Mouse (Mus musculus) cerebellum, adult 2 months (tissue): ENCODE data around the gene Lcn3. TPM values are rescaled to one million over a fixed set of nuclear protein-coding genes. Genes with fewer than 3 reads are reported as not detected.

ENCODE experiments used
- DNase-seq, 2 experiments: peaks; one replicate each; pipeline ENCODE4 v3.0.0; 2021
- H3K27ac ChIP-seq: fragments of 200-500 bp; 2 replicates; pipeline ENCODE4 v1.5.1; 2012; ENCODE audit warnings: low read length, control low read depth, inconsistent platforms; ENCODE audit not compliant: insufficient read depth
- H3K27me3 ChIP-seq: fragments of 200-500 bp; 2 replicates; pipeline ENCODE4 v1.6.1; 2012; ENCODE audit warnings: inconsistent platforms, mild to moderate bottlenecking, low read length, moderate library complexity; ENCODE audit not compliant: control insufficient read depth, insufficient read depth
- H3K4me1 ChIP-seq: fragments of 200-500 bp; 2 replicates; pipeline ENCODE4 v1.6.1; 2011; ENCODE audit warnings: low read length; ENCODE audit not compliant: control insufficient read depth, insufficient read depth
- H3K4me3 ChIP-seq: fragments of 200-500 bp; replicated peaks from 2 replicates; pipeline ENCODE3; 2011; ENCODE audit warnings: mild to moderate bottlenecking, low read depth, low read length, control low read depth; ENCODE audit not compliant: insufficient read depth
- CTCF ChIP-seq: fragments of 200-500 bp; IDR thresholded peaks from 2 replicates; pipeline ENCODE4 v1.5.1; 2011; ENCODE audit warnings: low read depth, mild to moderate bottlenecking, control low read depth, low read length, moderate library complexity, borderline replicate concordance; ENCODE audit not compliant: insufficient read depth
- POLR2A ChIP-seq: fragments of 200-500 bp; IDR thresholded peaks from 2 replicates; pipeline ENCODE4 v1.6.1; 2011; ENCODE audit warnings: low read length, control low read depth, borderline replicate concordance; ENCODE audit not compliant: insufficient read depth
- WGBS: fragments of 180-500 bp; shearing (Covaris S2); methylation state at CpG from one replicate; pipeline ENCODE4 v1.1.7; 2018; 5-methylcytosine and 5-hydroxymethylcytosine counted together
- polyA plus RNA-seq: library from polyadenylated mRNA; depleted of rRNA; stranded (reverse); fragments of >200 nt; gene quantifications from 2 replicates; pipeline ENCODE4 v1.2.3, GENCODE M21; 2012

Gene Lcn3
- polyA plus RNA-seq, 1 experiment = not detected

DNA sequence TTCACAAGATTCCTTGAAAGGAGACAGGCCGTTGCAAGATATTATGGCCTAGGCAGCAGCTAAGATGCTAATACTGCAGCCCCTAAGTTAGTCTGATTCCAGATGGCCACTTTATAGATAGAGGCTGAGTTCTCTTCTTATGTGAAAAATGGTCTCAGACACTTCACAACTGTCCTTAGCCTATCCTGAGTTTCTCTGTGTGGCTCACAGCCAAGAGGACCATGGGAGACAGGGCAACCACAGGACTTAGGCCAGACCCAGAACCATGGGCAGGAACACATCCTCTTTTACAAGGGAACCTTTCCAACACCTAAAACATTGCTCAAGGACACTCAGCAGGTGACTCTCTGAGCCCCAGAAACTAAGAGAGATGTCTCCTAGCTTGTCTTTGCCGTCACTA lies 8.1 kb downstream of the Lcn3 start:
- TF ChIP-seq POLR2A (no peak), CTCF (no peak)
- Histone ChIP-seq H3K4me3 (no peak overlapping the region), H3K27me3 (no peaks in the 10 kb centered on the region), H3K27ac (no peak overlapping the region), H3K4me1 (peaks cover 4% of the 10 kb centered on the region; the same call in 1 of the 2 replicates)
- 77% methylated on average over 2 of the region's 2 CpGs for WGBS
- peak in 1 of 2 experiments; percentile 22 for DNase-seq

DNA sequence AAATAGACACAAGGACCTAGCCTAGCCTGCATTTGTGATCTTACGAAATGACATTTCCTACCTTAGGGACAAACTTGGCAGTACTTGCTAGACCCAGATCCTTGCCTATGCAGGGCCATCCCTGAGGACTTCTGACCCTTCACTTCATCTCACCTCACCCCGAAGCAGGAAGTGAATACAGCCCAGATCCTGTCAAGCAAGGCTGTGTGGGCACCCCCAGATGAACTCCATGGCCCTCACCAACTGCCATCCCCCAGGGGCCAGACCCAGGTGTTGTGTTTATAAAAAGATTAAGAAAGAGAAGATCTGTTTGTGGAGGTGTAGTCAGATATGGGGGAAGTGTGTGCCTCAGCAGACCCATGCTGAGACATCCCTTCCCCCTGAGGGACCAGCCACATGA lies 9.3 kb downstream of the Lcn3 start:
- H3K27me3 ChIP-seq = no peaks in the 10 kb centered on the region
- H3K27ac ChIP-seq = no peak overlapping the region
- 88% methylated on average over 2 of the region's 2 CpGs for WGBS
- DNase-seq = no peak
- H3K4me3 ChIP-seq = no peak overlapping the region
- TF ChIP-seq CTCF (no peak), POLR2A (no peak)
- H3K4me1 ChIP-seq = peaks cover 4% of the 10 kb centered on the region; the same call in 1 of the 2 replicates

DNA sequence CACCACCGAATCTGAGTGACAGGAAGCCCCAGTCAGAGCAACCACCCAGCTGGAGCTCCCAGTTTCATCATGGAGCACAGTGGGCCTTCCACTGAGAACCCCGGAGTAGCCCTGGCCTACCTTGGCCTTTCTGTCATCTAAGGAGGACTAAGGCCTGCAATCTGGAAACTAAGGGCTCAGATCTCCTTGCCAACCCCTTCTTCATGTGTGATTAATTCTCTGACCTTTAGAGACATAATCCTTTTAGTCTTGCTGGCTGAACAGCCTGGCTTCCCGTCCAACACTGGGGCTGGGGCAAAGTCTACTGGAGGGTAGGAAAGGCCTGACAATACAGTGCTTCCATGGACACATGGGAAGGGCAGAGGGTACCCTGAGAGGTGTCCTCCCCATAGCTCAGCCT lies 10.6 kb downstream of the Lcn3 start:
- WGBS = 29% methylated on average over 3 of the region's 3 CpGs
- Histone ChIP-seq H3K4me3 (no peak overlapping the region), H3K27me3 (no peaks in the 10 kb centered on the region), H3K27ac (no peak overlapping the region), H3K4me1 (peaks cover 4% of the 10 kb centered on the region; the same call in 1 of the 2 replicates)
- TF ChIP-seq POLR2A (no peak), CTCF (no peak)
- DNase-seq = peak in 1 of 2 experiments; percentile 41

DNA sequence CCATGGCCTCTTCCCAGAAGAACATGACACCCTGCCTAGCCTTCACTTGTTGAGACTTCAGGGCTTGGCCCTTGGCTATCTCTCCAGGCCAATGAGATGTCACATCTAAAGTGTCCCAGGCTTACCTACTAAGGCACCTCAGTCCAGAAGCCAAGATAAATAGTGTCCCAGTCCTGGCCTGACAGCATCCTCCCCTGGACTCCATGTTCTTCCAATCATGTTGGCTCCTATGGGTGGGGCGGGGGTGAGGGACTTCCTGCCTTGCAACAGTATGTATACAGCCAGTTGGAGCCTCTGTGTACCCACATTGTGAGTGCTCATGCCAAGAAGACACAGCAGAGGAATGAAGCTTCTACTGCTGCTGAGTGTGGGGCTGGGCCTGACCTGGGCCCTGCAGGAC lies 11.3 kb downstream of the Lcn3 start, which contains the start of gene Lcn11:
Gene Lcn11 (plus strand): TSS at position 301 of the 400 bp plus-strand sequence.
- TF ChIP-seq CTCF (no peak), POLR2A (no peak)
- DNase-seq = no peak
- H3K27me3 ChIP-seq = no peaks in the 10 kb centered on the region
- H3K4me1 ChIP-seq = peaks cover 4% of the 10 kb centered on the region; the same call in 1 of the 2 replicates
- H3K27ac ChIP-seq = no peak within 1 kb of the TSS
- H3K4me3 ChIP-seq = no peak within 1 kb of the TSS
- WGBS = 88% methylated on average over 1 of the region's 1 CpGs

DNA sequence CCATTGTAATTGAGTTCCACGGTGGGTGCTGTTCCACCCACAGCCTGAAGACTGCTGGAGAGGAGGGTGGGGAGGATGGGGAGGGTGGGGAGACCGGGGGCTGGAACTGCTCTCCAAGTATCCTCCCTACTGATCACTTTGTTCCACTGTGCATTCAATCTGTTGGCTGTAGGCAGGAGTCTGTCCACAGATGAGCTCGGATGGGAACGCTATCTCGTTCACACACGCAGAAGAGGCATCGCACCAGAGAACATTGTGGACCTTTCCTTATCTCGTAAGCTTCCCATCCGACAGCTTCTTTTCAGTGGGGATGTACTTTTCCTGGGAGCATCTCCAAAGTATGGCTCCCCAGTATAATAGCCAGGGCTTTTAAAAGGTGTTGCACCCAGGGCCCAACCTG lies 13.7 kb downstream of the Lcn3 start:
- 91% methylated on average over 9 of the region's 9 CpGs for WGBS

DNA sequence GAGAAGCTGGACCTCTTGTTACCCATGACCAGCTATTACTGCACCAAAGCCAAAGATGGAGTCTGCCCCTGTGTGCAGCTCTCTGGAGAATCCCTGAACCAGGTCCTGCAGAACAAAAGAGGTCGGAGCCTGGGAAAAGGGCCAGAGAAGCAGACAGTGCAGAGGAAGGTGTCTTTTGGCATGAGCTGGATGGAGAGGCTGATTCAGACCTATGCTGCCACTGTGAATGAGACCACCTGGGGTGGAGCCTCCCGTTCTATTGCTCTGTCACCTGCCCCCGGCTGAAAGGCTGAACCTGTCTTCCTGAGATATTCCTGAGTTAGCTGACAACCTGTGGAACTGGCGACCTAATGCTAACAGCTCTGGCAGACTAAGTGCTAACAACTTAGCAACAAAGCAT lies 15.6 kb downstream of the Lcn3 start:
- DNase-seq = peak; percentile 47 to 72
- WGBS = 20% methylated on average over 4 of the region's 4 CpGs
- peaks cover under 1% of the 10 kb centered on the region; the same call in 1 of the 2 replicates for H3K4me1 ChIP-seq

More for the DNA sequence above, 13.7 kb downstream of the Lcn3 start:
- peaks cover 4% of the 10 kb centered on the region; the same call in 1 of the 2 replicates for H3K4me1 ChIP-seq
- no peak for DNase-seq
- no peak for TF ChIP-seq POLR2A
- TF ChIP-seq CTCF = no peak
- no peak overlapping the region for H3K4me3 ChIP-seq
- H3K27ac ChIP-seq = no peak overlapping the region
- H3K27me3 ChIP-seq = no peaks in the 10 kb centered on the region

DNA sequence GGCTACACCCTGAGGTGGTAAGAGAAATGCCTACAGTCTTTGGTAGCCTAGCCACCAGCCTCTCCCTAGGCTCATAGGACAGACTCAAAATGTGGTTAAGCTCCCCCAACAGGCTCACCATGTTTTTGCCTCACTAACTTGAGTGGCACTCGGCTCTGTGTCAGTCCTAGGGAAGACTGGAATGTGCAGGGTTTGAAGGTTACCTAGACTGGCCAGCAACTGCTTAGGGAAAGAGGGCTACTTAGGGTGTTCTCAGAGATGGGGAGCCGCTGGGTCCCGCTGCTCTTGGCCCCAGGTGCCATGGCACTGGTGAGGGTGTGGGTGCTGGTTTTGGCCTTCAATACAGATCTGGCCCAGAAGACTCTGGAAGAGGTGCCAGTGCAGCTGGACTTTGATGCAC lies 16.6 kb downstream of the Lcn3 start, which contains the start of gene Gm13539:
Gene Gm13539 (plus strand): TSS at position 301 of the 400 bp plus-strand sequence.
- Histone ChIP-seq H3K4me3 (no peak within 1 kb of the TSS), H3K4me1 (no peaks in the 10 kb centered on the region), H3K27ac (no peak within 1 kb of the TSS), H3K27me3 (no peaks in the 10 kb centered on the region)
- DNase-seq = no peak
- 92% methylated on average over 3 of the region's 3 CpGs for WGBS
- no peak for TF ChIP-seq POLR2A
- TF ChIP-seq CTCF = no peak

More for the DNA sequence above, 15.6 kb downstream of the Lcn3 start:
- TF ChIP-seq CTCF (no peak), POLR2A (no peak)
- Histone ChIP-seq H3K27me3 (no peaks in the 10 kb centered on the region), H3K4me3 (no peak overlapping the region), H3K27ac (no peak overlapping the region)

DNA sequence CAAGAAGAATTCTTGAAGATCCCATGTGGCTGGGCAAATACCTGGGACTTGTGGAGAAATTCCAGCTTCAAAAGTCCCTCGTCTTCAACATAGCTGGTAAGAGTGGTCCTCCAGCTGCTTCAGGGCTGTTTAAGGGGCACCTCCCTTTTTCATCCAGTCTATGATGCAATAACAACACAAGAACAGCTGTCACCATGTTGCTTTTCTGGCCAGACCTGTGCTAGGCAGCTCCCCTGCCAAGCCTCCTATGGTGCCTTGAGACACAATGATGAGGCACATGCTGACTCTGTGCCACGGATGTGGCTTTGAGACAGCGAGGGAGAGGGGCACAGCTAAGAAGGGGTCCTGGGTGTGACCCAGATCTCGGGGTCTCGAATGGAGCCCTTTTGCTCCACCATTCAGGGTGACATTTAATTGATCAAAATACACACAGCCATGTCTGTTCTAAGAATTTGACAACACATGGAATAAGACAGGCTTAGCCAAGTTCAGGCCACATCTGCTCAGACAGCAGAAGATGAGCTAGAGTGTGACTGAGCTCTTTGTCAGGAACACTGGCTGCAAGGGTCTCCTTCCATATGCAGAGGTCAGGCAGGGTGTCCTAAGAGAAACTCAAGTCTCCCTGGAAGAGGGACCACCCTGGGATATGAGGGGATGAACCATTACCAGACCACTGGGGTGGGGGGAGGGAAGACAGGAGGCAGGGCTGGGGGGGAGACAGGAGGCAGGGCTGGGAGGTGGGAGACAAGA lies 20.4 kb downstream of the Lcn3 start:
- Histone ChIP-seq H3K4me1 (no peaks in the 10 kb centered on the region), H3K4me3 (no peak overlapping the region), H3K27ac (no peak overlapping the region), H3K27me3 (no peaks in the 10 kb centered on the region)
- 25% methylated on average over 5 of the region's 5 CpGs for WGBS
- DNase-seq = no peak
- no peak for TF ChIP-seq CTCF
- no peak for TF ChIP-seq POLR2A
